Comparison of ENCODE assay signal across 8 mouse cellular contexts in the genomic region with DNA sequence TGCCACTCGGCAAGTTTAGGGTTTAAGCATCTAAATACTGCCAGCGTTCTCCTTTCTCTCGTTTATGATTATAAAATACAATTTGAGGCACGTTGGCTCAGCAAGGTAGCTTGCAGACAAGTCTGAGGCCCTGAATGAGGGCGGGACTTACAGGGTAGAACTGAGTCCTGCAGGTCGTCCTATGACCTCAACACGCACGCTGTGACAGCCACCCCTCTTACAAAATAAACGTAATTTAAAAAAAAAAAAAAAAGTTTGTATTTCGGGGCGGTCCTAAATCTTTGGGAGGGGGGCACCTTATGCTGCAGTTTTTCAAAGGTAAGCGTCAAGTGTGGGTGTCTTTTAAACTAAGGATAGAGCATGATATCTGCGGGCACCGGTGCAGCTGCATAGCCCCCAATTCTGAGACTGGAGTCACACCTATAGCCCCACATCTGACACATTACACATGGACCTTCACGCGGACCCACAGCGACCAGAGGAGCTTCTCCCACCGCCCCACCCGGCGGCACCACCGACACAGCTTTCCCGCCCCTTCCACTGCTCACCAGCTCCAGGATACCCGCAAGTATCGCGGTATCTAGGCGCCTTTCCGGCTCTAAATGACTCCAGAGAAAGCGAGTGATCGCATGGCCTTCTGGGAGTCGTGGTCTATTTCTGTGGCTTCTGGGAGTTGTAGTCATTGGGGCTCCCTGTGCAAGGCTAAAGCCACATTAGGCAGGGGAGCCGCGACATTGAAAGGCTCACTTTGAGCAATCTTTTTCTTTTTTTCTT. TPM values are rescaled to one million over a fixed set of nuclear protein-coding genes. Genes with fewer than 3 reads are reported as not detected.
A peak's percentile ranks its signal among the peaks of the same experiment; 100 is the strongest.
DNase-seq lines count a peak whose midpoint lies in the region; ATAC-seq lines count a peak whose summit lies in the region.

Ppcdc (minus strand) TSS at position 603 of the 774 bp plus-strand sequence.

- WGBS in hindbrain, embryonic 14.5 days: 3% methylated on average over 32 of the region's 32 CpGs

- ATAC-seq in hindbrain, embryonic 14.5 days (ENCODE audit: low FRiP score): peak; percentile 95

- DNase-seq in R1 (ENCODE audit: low read depth, low spot score): peak; percentile 99
- peak; percentile 87 to 92 for DNase-seq in cerebellum, postnatal 25 days
- DNase-seq in frontal cortex, postnatal 25 days (ENCODE audit: low spot score in 2 of 2): peak; percentile 81 to 87
- DNase-seq in hindbrain, embryonic 14.5 days (ENCODE audit: low spot score): peak; percentile 94
- DNase-seq in layer of hippocampus, postnatal 36 days: peak; percentile 91 to 93
- peak; percentile 99 for DNase-seq in lung, postnatal 36 days
- DNase-seq in retina, postnatal 1 day: peak; percentile 98
- peak; percentile 72 to 90 for DNase-seq in urinary bladder, adult 18-20 months (ENCODE audit: low spot score in 2 of 2)

- peaks cover 39% of the 10 kb centered on the region for H3K36me3 ChIP-seq in hindbrain, embryonic 14.5 days (replicated peaks; ENCODE audit: control insufficient read depth, insufficient read depth)

- H3K4me2 ChIP-seq in hindbrain, embryonic 14.5 days (replicated peaks): peak within 1 kb of the TSS; percentile 58

- H3K9me3 ChIP-seq in hindbrain, embryonic 14.5 days (ENCODE audit: control insufficient read depth, low read length): no peaks in the 10 kb centered on the region

- peaks cover 7% of the 10 kb centered on the region; the same call in 1 of the 2 replicates for H3K4me1 ChIP-seq in hindbrain, embryonic 14.5 days (replicated peaks; ENCODE audit: control insufficient read depth, insufficient read depth, low read length)

- H3K27me3 ChIP-seq in hindbrain, embryonic 14.5 days (ENCODE audit: control insufficient read depth, insufficient read depth, low read length): no peaks in the 10 kb centered on the region

- peak within 1 kb of the TSS; percentile 66 for H3K9ac ChIP-seq in hindbrain, embryonic 14.5 days

- H3K4me3 ChIP-seq in hindbrain, embryonic 14.5 days (replicated peaks; ENCODE audit: low read length): peak within 1 kb of the TSS; percentile 46

- peak within 1 kb of the TSS; percentile 63 for H3K27ac ChIP-seq in hindbrain, embryonic 14.5 days

RNA-seq across cellular contexts. Expression of gene Ppcdc, which starts in this region (rescaled TPM):
- 19.8 and 21.9 TPM in 2 replicates for polyA plus RNA-seq in hindbrain, embryonic 14.5 days (2014; fragmentation: Nextera tagmentation; extraction: Ambion mirVana)
- total RNA-seq in layer of hippocampus, postnatal 36 days (2021): 10 to 100 TPM; 14.9 to 17.7 TPM

Comparison
In these comparisons a context has a peak if more than half of its experiments do, and no peak if none do; other contexts are left out.
1. Peak in every context shown above with its lines: DNase-seq, ATAC-seq, H3K4me3 ChIP-seq and H3K27ac ChIP-seq.